Mouse (Mus musculus) olfactory bulb, adult 2 months (tissue): Measurements from ENCODE around the gene Gm17334. TPM values are rescaled to one million over a fixed set of nuclear protein-coding genes. Genes with fewer than 3 reads are reported as not detected.

Experiments
- H3K27ac ChIP-seq: fragments of 200-500 bp; 2 replicates; pipeline ENCODE4 v1.5.1; 2012; ENCODE audit warnings: low read depth, low read length; ENCODE audit not compliant: insufficient read depth
- H3K4me1 ChIP-seq: fragments of 200-500 bp; 2 replicates; pipeline ENCODE4 v1.6.1; 2012; ENCODE audit warnings: low read length; ENCODE audit not compliant: control insufficient read depth, insufficient read depth
- H3K4me3 ChIP-seq: fragments of 200-500 bp; 2 replicates; pipeline ENCODE4 v1.5.1; 2012; ENCODE audit warnings: mild to moderate bottlenecking, low read depth, low read length, moderate library complexity; ENCODE audit not compliant: insufficient read depth
- CTCF ChIP-seq: fragments of 200-500 bp; IDR thresholded peaks from 2 replicates; pipeline ENCODE4 v1.5.1; 2012; ENCODE audit warnings: low read depth, mild to moderate bottlenecking, low read length, moderate library complexity; ENCODE audit not compliant: insufficient read depth
- POLR2A ChIP-seq: fragments of 200-500 bp; IDR thresholded peaks from 2 replicates; pipeline ENCODE4 v1.6.1; 2012; ENCODE audit warnings: mild to moderate bottlenecking, low read depth, low read length, moderate library complexity; ENCODE audit not compliant: insufficient read depth
- WGBS: fragments of 180-500 bp; shearing (Covaris S2); methylation state at CpG from one replicate; pipeline ENCODE4 v1.1.7; 2018; 5-methylcytosine and 5-hydroxymethylcytosine counted together
- polyA plus RNA-seq: library from polyadenylated mRNA; stranded (reverse); fragments of >200 nt; gene quantifications from 2 replicates; pipeline ENCODE4 v1.2.4, GENCODE M21; 2012; ENCODE audit warnings: low replicate concordance; ENCODE audit not compliant: missing spikeins, insufficient read depth, insufficient read length

Gene Gm17334
- polyA plus RNA-seq, 1 experiment: not detected

- H3K4me1 ChIP-seq: no peaks in the 10 kb centered on the region
- no peak overlapping the region for H3K27ac ChIP-seq
- H3K4me3 ChIP-seq: no peak overlapping the region
- TF ChIP-seq CTCF: no peak
- TF ChIP-seq POLR2A: no peak
- WGBS: 93% methylated on average over 3 of the region's 3 CpGs
These were observed 38.3 kb upstream of the Gm17334 start for GRCm38 (mm10) chr11:53811312-53811711.

- TF ChIP-seq CTCF (no peak), POLR2A (no peak)
- H3K4me3 ChIP-seq: no peak overlapping the region
- WGBS: 73% methylated on average over 2 of the region's 2 CpGs
These were observed 37.8 kb upstream of the Gm17334 start for GRCm38 (mm10) chr11:53810749-53811148.

DNA sequence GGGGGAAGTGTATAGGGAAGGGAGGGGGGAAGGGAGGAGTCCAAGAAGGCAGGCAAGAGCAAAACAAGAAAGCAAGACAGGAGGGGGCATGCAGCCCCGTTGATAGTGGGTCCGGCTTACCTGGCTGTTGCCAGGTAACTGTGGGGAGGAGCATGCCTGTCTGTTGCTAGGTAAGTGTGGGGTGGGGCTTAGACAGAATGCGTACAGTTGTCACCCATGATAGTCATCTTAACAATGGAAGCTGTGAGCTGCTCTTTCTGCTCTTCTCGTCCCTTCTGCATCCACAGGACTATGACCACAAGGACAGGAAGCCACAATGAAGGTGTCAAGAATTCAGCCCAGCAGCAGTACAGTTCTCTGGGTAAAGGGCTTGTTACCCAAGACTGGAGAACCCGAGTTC lies 37.2 kb upstream of the Gm17334 start:
- WGBS: 79% methylated on average over 5 of the region's 5 CpGs
- H3K4me3 ChIP-seq: no peak overlapping the region

More at GRCm38 (mm10) chr11:53810749-53811148, 37.8 kb upstream of the Gm17334 start:
- peaks cover 2% of the 10 kb centered on the region for H3K4me1 ChIP-seq
- no peak overlapping the region for H3K27ac ChIP-seq

GRCm38 (mm10) chr11:53809354-53809753 lies 36.4 kb upstream of the Gm17334 start:
- no peak for TF ChIP-seq POLR2A
- no peak for TF ChIP-seq CTCF
- Histone ChIP-seq H3K4me3 (no peak overlapping the region), H3K4me1 (peaks cover 5% of the 10 kb centered on the region), H3K27ac (no peak overlapping the region)
- 56% methylated on average over 5 of the region's 5 CpGs for WGBS

More for the DNA sequence above, 37.2 kb upstream of the Gm17334 start:
- Histone ChIP-seq H3K27ac (no peak overlapping the region), H3K4me1 (peaks cover 5% of the 10 kb centered on the region)
- TF ChIP-seq POLR2A: no peak

GRCm38 (mm10) chr11:53805786-53806185 lies 32.8 kb upstream of the Gm17334 start:
- 40% methylated on average over 9 of the region's 9 CpGs for WGBS
- no peak overlapping the region for H3K4me3 ChIP-seq
- no peak overlapping the region for H3K27ac ChIP-seq
- no peak for TF ChIP-seq CTCF
- TF ChIP-seq POLR2A: no peak
- peaks cover 5% of the 10 kb centered on the region for H3K4me1 ChIP-seq

- TF ChIP-seq CTCF (no peak), POLR2A (no peak)
- H3K27ac ChIP-seq: no peak overlapping the region
- 89% methylated on average over 14 of the region's 14 CpGs for WGBS
- H3K4me3 ChIP-seq: no peak overlapping the region
- H3K4me1 ChIP-seq: peaks cover 5% of the 10 kb centered on the region
These were observed 31.8 kb upstream of the Gm17334 start for GRCm38 (mm10) chr11:53804569-53805344.

DNA sequence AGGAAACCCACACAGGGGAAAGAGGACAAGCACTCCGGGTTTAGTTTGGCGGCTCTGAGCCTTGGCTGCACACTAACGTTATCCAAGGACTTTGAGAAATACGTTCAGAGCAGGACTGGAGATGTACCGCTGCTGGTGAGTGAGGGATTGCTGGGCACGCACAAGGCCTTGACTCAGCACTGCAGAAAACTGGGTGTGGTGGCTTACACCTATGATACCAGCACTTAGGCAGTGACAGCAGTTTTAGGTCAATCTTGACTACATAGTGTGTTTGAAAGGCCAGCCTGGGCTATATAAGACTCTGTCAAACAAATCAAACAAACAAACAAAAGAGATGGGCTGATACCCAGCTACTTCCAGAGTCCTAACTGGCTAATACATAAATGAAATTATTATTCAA lies 30.5 kb upstream of the Gm17334 start:
- TF ChIP-seq CTCF: no peak
- TF ChIP-seq POLR2A: no peak
- no peak overlapping the region for H3K27ac ChIP-seq
- H3K4me1 ChIP-seq: peaks cover 5% of the 10 kb centered on the region
- WGBS: 93% methylated on average over 6 of the region's 6 CpGs
- H3K4me3 ChIP-seq: no peak overlapping the region

DNA sequence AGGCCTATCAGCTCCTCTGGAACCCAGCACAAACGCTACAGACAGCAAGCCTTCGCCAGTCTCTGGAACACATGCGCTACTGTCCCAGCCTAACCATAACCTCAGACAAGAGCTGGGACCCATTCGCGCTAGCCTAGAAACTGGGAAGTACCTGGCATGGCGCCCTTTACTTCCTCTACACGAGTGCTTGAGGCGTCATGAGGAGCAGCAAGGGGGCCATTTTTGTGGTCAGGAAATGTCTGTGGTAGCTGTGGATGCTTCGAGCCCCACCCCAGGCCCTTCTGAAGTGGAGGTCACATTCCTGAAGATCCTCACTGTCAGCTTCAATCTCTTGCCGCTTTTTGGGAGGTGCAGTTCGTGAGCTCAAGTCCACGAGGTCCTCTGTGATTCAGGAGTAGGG lies 30.1 kb upstream of the Gm17334 start:
- Histone ChIP-seq H3K27ac (no peak overlapping the region), H3K4me1 (peaks cover 5% of the 10 kb centered on the region), H3K4me3 (no peak overlapping the region)
- no peak for TF ChIP-seq POLR2A
- no peak for TF ChIP-seq CTCF
- WGBS: 88% methylated on average over 12 of the region's 12 CpGs

GRCm38 (mm10) chr11:53800975-53801374 lies 28.0 kb upstream of the Gm17334 start:
- Histone ChIP-seq H3K4me3 (no peak overlapping the region), H3K4me1 (peaks cover 13% of the 10 kb centered on the region), H3K27ac (no peak overlapping the region)
- WGBS: 94% methylated on average over 5 of the region's 5 CpGs
- TF ChIP-seq POLR2A: no peak
- TF ChIP-seq CTCF: no peak
